Mouse (Mus musculus) frontal cortex, postnatal 25 days (tissue): ENCODE data around the gene Polr3b.

Source experiments
- DNase-seq, 2 experiments: peaks; one replicate each; pipeline ENCODE4 v3.0.0; 2022; ENCODE audit warnings: low spot score in 2 of 2

The Polr3b gene

DNA sequence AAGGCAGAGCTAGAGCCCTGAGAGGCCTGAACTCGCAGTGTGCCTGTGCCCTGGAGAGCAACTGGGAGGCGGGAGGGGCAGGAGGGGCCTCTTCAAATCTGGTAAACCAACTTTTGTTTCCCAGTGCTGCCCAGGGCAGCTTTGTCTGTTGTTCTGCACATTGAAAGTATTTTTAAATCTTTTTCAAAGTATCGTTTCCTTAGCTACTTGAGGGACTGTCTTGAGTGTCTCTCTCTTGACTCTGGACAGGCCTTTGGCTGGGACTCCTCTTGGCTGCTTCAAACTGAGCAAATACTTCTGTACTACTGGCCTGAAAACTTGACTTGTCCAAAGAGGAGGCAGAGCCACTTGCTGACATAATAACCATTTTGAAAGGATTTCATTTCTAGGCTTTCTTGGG, 11.3 kb upstream of the Polr3b start:
- no peak for DNase-seq

DNA sequence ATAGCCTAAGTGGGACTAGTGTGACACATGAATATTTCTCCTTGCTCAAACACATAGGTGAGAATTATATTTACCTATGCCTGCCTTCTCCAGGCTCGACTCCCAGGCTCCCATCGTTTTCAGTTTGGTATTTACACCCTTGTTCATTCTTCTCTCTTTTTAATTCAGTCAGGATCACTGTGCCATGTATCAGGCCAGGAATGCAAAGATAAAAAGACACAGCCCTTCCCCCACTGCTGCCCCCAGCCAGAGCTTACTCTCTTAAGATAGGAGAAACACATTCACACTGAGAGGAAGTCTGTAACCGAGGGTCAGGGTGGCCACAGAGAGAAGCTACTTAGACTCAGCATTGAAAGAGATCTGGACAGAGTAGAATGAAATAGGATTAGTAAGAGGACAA, 10.4 kb upstream of the Polr3b start:
- DNase-seq = no peak

DNA sequence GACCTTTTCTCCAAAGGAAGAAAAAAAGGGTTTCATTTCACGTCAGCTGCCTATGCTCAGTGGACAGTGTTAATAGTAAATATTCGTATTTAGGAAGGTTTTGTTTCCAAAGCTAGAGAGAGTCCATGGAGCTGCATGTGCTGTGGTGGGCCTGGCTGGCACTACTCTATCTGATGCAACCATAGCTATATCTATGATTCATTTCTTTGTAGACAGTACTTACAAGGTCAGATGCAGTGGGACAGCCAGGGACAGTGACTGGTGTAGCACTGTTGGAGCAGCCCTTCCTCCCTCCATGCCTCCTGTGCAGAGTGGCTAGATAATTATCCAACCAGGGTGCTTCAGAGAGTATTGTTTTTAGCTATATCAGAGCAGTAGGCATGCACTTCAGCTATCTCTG, 9.8 kb upstream of the Polr3b start:
- no peak for DNase-seq

DNA sequence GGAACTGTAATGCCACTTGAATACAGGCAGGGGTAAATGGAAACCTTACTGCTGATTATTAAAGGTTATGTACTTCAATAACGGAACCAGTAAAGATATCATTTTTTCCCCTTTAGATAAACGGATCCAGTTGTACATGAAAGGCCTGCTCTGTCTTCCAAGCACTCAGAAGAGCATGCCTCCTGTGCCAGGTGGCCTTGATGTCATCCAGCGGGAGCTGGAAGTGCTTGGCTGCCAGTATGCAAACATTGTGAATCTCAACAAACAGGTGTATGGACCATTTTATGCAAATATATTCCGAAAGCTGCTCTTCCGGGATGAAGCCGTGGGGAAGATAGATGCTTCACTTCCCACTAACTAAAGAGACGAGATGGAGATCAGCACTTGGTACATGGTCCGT, 8.7 kb upstream of the Polr3b start:
- no peak for DNase-seq

DNA sequence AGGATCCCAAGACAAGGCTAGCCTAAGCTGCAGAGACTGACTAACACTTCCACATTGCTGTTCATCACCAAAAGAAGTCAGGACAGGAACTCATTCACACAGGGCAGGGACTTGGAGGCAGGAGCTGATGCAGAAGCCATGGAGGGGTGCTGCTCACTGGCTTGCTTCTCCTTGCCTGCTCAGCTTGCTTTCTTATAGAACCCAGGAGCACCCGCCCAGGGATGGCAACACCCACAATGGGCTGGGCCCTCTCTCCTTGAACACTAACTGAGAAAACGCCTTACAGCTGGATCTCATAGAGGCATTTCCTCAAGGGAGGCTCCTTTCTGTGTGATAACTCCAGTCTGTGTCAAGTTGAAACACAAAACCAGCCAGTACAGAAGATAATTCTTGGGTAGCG, 7.0 kb upstream of the Polr3b start:
- no peak for DNase-seq

DNA sequence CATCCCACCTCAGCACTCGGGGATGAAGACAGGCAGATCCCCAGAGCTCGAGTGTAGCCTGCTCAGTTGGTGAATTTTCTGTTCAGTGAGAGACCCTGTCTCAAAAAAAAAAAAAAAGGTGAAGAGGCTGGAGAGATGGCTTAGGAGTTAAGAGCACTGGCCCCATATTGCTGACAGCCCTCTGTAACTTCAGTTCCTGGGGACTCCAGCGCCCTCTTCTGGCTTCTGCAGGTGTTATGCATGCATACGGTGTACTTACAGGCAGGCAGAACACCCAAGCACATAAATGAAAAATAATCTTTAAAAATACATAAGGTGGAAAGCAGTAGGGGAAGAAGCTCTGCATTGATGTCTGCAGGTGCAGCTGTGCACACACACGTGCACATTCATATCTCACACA, 9.1 kb downstream of the Polr3b start:
- DNase-seq = no peak

DNA sequence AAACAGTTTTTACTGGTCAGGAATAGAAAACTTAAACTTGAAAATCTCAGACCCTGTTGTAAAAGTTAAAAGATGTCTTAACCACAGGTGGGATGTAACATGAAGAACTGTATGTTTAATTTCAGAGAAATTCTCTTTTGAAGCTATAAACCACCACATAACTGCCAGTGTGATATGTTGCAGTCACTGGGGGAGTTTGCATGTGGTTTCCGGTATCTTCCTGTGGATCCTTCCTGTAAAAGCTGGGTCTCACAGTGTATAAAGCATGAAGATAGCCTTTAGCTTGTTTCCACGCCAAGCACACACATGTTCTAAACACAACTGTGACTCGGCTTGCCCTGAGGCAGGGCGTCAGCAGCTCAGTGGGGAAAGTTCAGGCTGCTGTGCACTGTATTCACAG, 9.9 kb downstream of the Polr3b start:
- DNase-seq = no peak

DNA sequence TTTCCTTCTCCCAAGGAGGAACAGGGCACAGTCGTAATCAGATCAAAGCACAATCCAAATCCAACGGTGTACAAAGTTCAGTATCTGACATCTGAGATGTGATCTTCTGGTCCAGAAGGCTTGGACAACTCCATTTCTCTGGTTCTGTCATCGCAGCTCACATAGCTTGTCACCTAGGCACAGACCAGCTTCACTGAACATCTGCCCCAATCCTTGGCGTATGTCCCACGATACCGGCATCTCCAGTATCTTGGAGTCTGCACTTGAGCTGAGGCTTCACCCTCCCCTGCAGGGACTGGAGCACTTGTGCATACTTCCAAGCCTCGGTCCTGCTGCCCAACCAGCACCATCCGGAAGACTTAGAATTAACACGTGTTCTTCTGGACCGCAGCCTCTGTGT, 14.6 kb downstream of the Polr3b start:
- no peak for DNase-seq

DNA sequence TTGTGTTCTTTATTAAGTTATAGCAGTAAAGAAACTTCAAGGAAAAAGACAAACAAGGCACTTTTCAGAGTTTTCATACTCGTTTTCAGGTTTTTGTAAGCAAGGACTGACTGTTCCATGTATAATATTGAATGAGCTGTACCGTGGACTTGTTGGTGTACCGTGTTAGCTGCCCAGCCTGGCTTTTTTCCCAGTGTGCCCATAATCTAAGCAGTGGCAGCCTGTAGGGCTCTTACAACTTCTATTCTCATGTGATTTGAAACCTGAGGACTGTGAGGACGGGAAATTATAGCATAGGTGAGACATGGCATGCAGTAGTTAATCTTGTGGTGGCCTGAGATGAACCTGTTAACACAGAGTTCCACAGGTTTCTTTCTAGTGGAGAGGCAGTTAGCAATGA, 16.3 kb downstream of the Polr3b start:
- no peak for DNase-seq

DNA sequence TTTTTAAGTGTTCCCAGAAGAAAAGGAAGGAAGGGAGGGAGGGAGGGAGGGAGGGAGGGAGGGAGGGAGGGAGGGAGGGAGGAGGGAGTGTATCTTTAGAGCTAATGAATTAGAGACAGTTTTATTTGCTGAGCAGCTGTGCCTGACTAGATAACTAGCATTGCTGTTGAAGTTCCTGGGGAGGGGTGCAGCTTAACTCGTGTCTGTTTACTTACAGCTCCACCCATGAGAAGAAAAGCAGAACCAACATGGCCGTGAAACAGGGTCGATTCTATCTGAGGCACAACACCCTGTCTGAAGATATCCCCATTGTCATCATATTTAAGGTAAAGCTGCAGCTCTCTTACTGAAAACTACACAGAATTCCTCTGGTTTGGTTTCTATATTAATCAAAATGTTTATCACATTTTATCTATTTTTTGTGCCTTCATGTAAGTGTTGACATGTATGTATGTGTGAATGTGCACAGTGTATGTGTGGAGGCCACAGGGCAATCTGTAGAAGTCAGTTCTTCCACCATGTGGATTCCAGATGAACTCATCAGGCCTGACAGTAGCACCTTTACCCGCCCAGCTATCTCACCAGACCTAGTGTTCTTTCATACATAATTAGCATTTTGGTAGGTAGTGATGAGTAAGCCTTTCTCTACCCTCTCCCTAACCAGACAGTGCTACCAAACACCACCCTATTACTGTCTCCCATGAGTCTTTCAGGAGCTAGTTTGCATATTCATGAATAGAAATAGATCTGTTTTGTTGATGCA, 17.6 kb downstream of the Polr3b start:
- no peak for DNase-seq

DNA sequence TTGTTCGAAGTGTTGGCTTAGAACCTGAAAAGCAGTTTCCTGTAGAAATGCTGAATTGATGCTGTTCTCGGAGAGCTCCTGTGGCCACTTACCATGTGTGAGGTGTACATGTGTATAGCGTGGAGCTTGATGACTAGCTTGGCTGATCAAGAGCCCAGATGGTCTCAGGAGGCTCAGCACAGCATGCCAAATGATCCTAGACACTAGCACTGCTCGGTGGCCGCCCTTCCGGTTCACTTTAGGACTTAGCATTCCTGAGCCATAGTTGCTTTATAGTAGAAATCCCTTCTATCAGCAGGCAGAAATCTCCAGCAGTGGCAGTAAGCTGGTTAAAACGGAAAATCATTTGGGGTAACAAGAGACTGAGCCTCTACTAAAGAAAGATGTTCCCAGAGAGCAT, 18.8 kb downstream of the Polr3b start:
- DNase-seq = no peak

DNA sequence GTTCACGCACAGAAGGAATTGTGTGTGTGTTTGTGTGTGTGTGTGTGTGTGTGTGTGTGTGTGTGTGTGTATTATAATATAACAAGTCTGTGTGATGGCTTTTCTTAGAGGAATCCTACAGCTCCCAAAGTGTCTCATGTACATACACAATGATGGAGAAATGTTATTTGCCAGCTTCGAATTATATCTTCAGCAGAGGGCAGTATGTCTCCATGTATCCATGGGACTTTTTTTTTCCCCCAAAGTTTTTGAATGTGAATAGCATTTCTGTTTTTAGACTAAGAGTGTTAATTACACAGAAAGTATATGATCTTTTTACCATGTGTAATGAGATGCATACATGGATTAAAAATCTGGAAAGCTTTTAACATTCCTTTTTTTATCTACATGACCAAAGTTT, 19.5 kb downstream of the Polr3b start:
- no peak for DNase-seq

DNA sequence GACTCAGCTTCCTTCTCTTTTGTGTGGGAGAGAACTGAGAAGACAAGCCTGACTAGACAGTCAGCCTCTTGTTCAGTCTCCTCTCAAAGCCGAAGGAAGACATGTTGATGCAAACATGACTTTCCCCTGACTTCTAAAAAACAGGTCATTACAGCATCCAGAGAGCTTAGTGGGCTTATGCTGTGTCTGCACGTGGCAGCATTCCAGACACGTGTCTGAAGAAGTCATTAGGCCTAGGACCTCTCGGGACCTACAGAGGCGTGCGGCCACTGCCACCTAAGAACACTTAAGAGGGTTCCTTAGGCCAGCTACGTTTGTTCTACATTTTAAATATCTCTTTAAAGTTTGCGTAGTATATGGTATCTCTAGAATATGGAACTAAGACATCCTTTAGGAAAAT, 23.8 kb downstream of the Polr3b start:
- DNase-seq = no peak

DNA sequence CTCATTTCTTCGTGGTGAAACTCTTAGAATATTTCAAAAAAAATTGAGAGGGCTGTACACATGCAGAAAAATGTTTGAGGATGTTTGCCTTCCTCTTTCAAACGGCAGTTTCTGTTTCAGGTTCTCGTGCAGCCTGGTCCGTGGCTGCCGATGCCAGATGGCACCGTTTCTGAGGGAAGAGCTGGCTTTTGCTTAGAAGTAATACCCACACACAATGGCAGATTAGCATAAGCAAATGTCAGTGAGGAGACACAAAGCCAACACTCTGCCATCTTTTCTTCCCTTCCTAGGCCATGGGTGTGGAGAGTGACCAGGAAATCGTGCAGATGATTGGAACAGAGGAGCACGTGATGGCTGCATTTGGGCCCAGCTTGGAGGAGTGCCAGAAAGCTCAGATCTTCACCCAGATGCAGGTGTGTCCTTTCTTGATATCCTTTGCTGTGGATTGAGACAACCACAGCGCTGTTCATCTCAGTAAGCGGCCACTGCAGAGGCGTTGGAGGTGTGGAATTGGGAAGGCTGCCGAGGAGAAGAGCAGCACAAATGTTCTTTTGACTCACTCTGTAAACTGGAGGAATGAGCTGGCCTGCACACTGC, 24.5 kb downstream of the Polr3b start:
- DNase-seq = peak; percentile 22 to 50

DNA sequence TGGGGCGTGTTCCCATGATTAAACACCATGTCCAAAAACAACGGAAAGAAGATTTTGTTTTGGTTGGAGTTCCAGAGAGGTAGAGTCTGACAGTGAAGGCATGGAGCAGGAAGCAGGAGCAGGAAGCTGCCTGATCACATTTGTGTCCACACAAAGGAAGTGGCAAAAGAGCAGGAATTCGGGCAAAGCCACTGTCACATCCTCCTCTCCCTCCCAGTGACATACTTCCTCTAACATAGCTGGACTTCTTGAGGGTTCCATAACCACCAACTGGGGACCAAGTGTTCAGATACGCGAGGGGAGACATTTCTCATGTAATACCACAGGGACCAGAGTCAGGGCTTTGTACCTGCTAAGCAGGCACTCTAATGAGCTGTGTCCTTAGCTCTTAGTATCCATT, 25.2 kb downstream of the Polr3b start:
- no peak for DNase-seq

DNA sequence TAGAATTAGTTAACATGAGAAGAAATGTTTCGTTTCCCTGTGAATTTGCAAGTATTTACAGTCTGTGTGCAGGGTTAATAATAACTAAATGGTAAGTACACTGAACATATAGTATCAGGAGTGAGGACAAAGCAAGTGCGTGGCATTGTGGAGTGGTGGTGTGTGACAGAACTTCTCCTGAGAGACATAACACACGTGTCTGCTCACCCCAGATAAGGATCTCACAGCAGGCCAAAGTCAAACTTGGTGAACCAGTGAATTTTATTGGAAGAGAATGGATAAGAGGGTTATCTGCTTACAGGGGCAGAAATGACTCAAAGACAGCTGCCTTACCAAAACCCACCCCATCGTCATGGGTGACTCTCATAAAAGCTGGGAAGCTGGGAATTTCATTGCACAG, 26.8 kb downstream of the Polr3b start:
- no peak for DNase-seq

DNA sequence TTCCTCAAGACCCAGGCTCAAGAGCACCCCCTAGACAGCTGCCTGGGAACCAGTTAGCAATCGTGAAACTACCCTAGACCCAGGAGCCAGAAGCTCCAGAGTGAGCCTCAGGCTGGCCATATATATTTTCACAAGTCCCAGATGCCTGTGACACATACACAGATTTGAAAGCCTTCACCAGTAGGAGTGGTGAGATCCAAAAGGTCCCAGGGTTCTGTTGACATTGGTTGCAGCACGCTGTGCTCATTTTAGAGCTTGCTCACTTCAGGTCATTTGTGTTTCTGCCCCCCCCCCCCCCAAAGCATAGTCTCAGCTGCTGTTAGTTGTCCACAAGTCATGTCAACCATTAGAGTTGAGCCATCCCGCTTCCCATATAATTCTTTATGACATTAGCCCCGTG, 31.9 kb downstream of the Polr3b start:
- DNase-seq = no peak

DNA sequence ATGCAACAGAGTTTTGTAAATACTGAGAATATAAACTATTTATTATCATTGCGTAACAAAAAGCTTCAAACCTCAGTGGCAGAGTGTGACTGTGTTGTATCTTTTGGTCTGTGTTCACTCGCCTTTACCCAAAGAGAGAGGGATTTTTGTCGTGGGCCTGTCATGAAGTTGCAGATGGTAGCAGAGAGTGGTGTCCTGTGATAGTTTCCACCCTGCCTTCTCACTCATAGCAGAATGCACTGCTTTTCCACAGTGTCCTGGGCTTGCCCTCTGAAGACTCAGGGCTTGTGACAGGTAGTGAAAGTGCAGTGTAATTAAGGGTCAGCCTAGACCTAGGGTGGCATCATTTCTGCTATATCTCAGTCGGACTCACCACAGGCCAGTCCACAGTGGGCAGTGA, 32.6 kb downstream of the Polr3b start:
- no peak for DNase-seq

DNA sequence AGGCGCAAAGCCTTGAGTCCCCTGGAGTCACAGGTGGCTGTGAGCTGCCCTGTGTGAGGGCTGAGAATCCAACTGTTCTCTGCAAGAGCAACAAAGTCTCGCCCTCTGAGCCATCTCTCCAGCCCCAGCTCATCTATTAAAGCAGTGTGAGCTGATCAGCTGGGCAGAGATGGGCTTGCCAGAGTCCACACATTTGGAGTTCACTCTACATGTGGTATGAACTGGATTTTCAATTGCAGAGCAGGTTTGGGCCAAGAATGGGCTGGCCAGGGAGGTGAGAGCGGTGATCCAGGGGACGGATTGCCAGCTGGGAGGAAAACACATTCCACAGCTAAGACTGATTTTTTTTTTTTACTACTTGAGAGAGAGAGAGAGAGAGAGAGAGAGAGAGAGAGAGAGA, 34.5 kb downstream of the Polr3b start:
- DNase-seq = no peak

DNA sequence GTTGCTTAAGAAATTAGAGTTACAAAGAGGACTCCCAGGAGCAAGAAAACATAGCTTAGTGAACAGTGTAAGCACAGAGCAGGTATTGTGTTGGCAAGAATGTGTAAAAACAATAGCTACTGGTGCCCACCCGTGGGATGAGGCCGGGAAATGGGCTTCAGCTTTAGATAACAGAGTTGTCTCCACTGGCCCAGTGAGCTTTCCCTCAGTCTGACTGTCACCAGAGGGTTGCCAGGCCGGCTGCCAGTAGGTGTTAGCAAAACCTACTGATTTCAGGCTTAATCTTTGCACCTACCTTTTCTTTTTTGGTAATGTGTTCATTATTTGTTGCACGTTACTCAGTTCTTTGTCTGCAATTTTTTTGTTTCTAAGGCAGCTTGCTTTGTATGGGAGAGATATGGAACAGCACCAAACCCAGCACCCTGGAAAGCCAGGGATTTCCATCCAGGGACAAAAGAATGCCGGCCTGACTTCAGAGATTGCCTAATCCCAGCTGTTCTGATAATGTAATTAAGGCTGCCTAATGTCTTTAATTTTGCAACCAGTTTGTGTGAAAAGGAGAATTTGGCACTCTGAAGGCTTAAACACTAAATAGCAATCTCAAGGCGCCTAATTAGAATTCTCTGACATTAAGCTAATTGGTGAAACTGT, 35.5 kb downstream of the Polr3b start:
- no peak for DNase-seq

DNA sequence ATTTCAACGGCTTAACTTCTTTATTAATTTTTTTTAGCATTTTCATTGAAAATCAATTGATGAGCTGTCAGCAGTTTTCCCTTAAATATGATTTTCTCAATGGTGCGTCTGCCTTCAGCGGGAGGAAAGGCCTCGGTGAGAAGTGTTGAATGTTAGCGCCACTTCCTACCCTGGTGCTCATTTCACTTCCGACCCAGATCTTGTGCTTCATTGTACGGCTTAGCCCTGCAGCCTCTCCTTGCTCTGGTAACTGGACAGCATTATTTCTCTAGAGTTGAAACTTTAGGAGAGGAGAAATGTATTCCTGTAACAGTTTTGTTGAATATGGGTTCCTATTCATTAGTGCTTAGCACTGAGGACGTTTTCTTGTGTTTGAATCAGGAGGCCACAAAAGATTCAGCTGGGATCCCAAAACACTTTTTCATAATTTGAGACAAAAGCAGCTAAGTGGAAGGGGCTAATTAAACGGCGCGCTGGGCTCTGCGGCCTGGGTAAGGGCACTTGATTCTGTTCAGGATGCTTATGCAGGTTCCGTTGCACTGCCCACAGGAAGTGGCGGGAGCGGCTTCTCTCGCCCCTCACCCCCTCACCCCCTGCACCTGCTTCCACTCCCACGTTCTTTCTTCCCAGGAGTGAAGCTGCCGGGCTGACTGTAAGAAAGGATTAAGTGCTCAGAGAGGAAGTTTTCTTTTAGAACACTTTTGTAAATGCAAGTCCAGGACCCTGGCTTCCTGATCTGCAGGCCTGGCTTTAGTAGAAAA, 36.2 kb downstream of the Polr3b start:
- DNase-seq = no peak

DNA sequence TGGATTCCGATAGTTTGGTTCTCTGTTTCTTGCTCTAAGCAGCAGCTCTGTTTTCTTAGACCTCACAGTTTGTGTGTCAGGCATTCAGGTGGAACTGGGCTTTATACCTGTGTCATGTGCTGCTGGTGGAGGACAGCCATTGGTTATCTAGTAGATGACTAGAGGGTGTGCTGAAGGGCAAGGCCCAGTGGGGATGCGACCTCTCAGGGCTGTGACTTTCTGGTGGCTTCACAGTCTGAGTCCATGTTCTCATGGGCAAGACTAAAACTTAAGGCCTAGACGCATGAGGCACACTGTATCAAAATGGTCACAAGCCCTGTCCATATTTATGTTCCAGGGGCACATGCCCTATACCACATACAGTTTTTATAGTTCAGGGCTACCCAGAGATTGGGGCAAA, 37.2 kb downstream of the Polr3b start:
- no peak for DNase-seq

DNA sequence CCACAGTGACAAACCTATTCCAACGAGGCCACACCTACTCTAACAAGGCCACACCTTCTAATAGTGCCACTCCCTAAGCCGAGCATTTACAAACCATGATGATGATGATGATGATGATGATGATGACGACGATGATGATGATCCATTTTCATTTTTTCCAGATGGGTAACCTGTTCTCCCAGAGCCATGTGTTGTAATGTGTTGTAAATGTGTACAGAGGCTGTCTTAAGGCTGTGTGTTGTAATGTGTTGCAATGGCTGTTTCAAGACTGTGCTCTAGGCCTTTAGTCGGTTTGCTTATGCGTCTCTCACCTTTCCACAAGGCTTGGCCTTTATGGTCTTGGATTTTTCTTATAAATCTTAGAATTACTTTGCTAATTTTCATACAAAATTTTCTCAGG, 40.0 kb downstream of the Polr3b start:
- no peak for DNase-seq
